Mouse (Mus musculus): Measurements from ENCODE around the gene Prm3. TPM values are rescaled to one million over a fixed set of nuclear protein-coding genes. Genes with fewer than 3 reads are reported as not detected.

Gene Prm3
- polyA plus RNA-seq, 1 experiment from 2014 or later: not detected

GRCm38 (mm10) chr16:10781862-10782371 lies 8.8 kb downstream of the Prm3 start:
- 40% methylated on average over 9 of the region's 9 CpGs for WGBS
- no peak overlapping the region for H3K9ac ChIP-seq
- H3K4me2 ChIP-seq (replicated peaks): no peak overlapping the region
- H3K36me3 ChIP-seq: no peaks in the 10 kb centered on the region
- peaks cover 15% of the 10 kb centered on the region; the same call in 1 of the 2 replicates for H3K4me1 ChIP-seq
- H3K27me3 ChIP-seq: peaks cover 23% of the 10 kb centered on the region
- no peak overlapping the region for H3K4me3 ChIP-seq
- H3K27ac ChIP-seq: no peak overlapping the region
- H3K9me3 ChIP-seq (replicated peaks): no peaks in the 10 kb centered on the region
- ATAC-seq (ENCODE audit: low FRiP score): no peak

- Histone ChIP-seq H3K4me3 (no peak overlapping the region), H3K4me1 (peaks cover 11% of the 10 kb centered on the region; the same call in 1 of the 2 replicates), H3K27ac (no peak overlapping the region), H3K27me3 (peaks cover 23% of the 10 kb centered on the region), H3K9me3 (replicated peaks) (no peaks in the 10 kb centered on the region), H3K4me2 (replicated peaks) (no peak overlapping the region), H3K36me3 (no peaks in the 10 kb centered on the region), H3K9ac (no peak overlapping the region)
- 77% methylated on average over 5 of the region's 5 CpGs for WGBS
- no peak for ATAC-seq (ENCODE audit: low FRiP score)
These were observed 10.0 kb downstream of the Prm3 start for GRCm38 (mm10) chr16:10780631-10781120.

- no peaks in the 10 kb centered on the region for H3K36me3 ChIP-seq
- H3K9ac ChIP-seq: no peak overlapping the region
- H3K4me3 ChIP-seq: no peak overlapping the region
- H3K9me3 ChIP-seq (replicated peaks): no peaks in the 10 kb centered on the region
- no peak overlapping the region for H3K4me2 ChIP-seq (replicated peaks)
- H3K4me1 ChIP-seq: peaks cover 5% of the 10 kb centered on the region; the same call in 1 of the 2 replicates
- H3K27me3 ChIP-seq: peaks cover 2% of the 10 kb centered on the region; the same call in 1 of the 2 replicates
- no peak overlapping the region for H3K27ac ChIP-seq
- 64% methylated on average over 5 of the region's 5 CpGs for WGBS
- ATAC-seq (ENCODE audit: low FRiP score): no peak
These were observed 13.0 kb downstream of the Prm3 start for GRCm38 (mm10) chr16:10777579-10778160.

- no peaks in the 10 kb centered on the region for H3K9me3 ChIP-seq (replicated peaks)
- no peaks in the 10 kb centered on the region; the same call in 1 of the 2 replicates for H3K4me1 ChIP-seq
- no peak overlapping the region for H3K27ac ChIP-seq
- WGBS: 66% methylated on average over 7 of the region's 7 CpGs
- H3K27me3 ChIP-seq: no peaks in the 10 kb centered on the region
- no peaks in the 10 kb centered on the region for H3K36me3 ChIP-seq
- ATAC-seq (ENCODE audit: low FRiP score): no peak
- H3K4me3 ChIP-seq: no peak overlapping the region
- no peak overlapping the region for H3K4me2 ChIP-seq (replicated peaks)
- H3K9ac ChIP-seq: no peak overlapping the region
These were observed 14.4 kb downstream of the Prm3 start for GRCm38 (mm10) chr16:10776322-10776721.

GRCm38 (mm10) chr16:10774726-10775125 lies 16.0 kb downstream of the Prm3 start:
- ATAC-seq (ENCODE audit: low FRiP score): no peak
- Histone ChIP-seq H3K9ac (no peak overlapping the region), H3K9me3 (replicated peaks) (no peaks in the 10 kb centered on the region), H3K27me3 (no peaks in the 10 kb centered on the region), H3K27ac (no peak overlapping the region), H3K4me1 (no peaks in the 10 kb centered on the region), H3K36me3 (no peaks in the 10 kb centered on the region), H3K4me3 (no peak overlapping the region), H3K4me2 (replicated peaks) (no peak overlapping the region)
- WGBS: 67% methylated on average over 4 of the region's 4 CpGs

- Histone ChIP-seq H3K27ac (no peak overlapping the region), H3K27me3 (0 out of 2 replicates have a peak, but pooled peaks cover 4% of the 10 kb centered on the region), H3K9ac (no peak overlapping the region), H3K4me3 (no peak overlapping the region), H3K4me2 (replicated peaks) (no peak overlapping the region), H3K4me1 (no peaks in the 10 kb centered on the region), H3K36me3 (no peaks in the 10 kb centered on the region), H3K9me3 (replicated peaks) (no peaks in the 10 kb centered on the region)
- WGBS: 86% methylated on average over 8 of the region's 8 CpGs
- ATAC-seq (ENCODE audit: low FRiP score): no peak
These were observed 17.2 kb downstream of the Prm3 start for GRCm38 (mm10) chr16:10773543-10773942.

- Histone ChIP-seq H3K27ac (no peak overlapping the region), H3K36me3 (no peaks in the 10 kb centered on the region), H3K27me3 (0 out of 2 replicates have a peak, but pooled peaks cover 4% of the 10 kb centered on the region), H3K9ac (no peak overlapping the region), H3K4me1 (no peaks in the 10 kb centered on the region), H3K9me3 (replicated peaks) (no peaks in the 10 kb centered on the region), H3K4me3 (no peak overlapping the region), H3K4me2 (replicated peaks) (no peak overlapping the region)
- no peak for ATAC-seq (ENCODE audit: low FRiP score)
- 50% methylated on average over 19 of the region's 19 CpGs for WGBS
These were observed 18.8 kb downstream of the Prm3 start for GRCm38 (mm10) chr16:10771769-10772510.

GRCm38 (mm10) chr16:10770531-10771325 lies 20.0 kb downstream of the Prm3 start:
- Histone ChIP-seq H3K36me3 (no peaks in the 10 kb centered on the region), H3K27me3 (0 out of 2 replicates have a peak, but pooled peaks cover 4% of the 10 kb centered on the region), H3K27ac (no peak overlapping the region), H3K9ac (no peak overlapping the region), H3K4me3 (no peak overlapping the region), H3K9me3 (replicated peaks) (no peaks in the 10 kb centered on the region), H3K4me2 (replicated peaks) (no peak overlapping the region), H3K4me1 (no peaks in the 10 kb centered on the region)
- 54% methylated on average over 4 of the region's 4 CpGs for WGBS
- ATAC-seq (ENCODE audit: low FRiP score): no peak

- Histone ChIP-seq H3K4me2 (replicated peaks) (no peak overlapping the region), H3K36me3 (no peaks in the 10 kb centered on the region), H3K27ac (no peak overlapping the region), H3K27me3 (0 out of 2 replicates have a peak, but pooled peaks cover 4% of the 10 kb centered on the region), H3K9me3 (replicated peaks) (no peaks in the 10 kb centered on the region), H3K4me1 (no peaks in the 10 kb centered on the region), H3K9ac (no peak overlapping the region), H3K4me3 (no peak overlapping the region)
- ATAC-seq (ENCODE audit: low FRiP score): no peak
- WGBS: 47% methylated on average over 2 of the region's 2 CpGs
These were observed 21.1 kb downstream of the Prm3 start for GRCm38 (mm10) chr16:10769661-10770060.

GRCm38 (mm10) chr16:10768821-10769220 lies 21.9 kb downstream of the Prm3 start:
- ATAC-seq (ENCODE audit: low FRiP score): no peak
- Histone ChIP-seq H3K9me3 (replicated peaks) (no peaks in the 10 kb centered on the region), H3K9ac (no peak overlapping the region), H3K4me1 (no peaks in the 10 kb centered on the region), H3K4me2 (replicated peaks) (no peak overlapping the region), H3K4me3 (no peak overlapping the region), H3K27me3 (peaks cover 4% of the 10 kb centered on the region; the same call in 1 of the 2 replicates), H3K36me3 (no peaks in the 10 kb centered on the region), H3K27ac (no peak overlapping the region)
- 69% methylated on average over 9 of the region's 9 CpGs for WGBS

- Histone ChIP-seq H3K4me1 (no peaks in the 10 kb centered on the region), H3K4me3 (no peak overlapping the region), H3K27ac (no peak overlapping the region), H3K36me3 (no peaks in the 10 kb centered on the region), H3K9me3 (replicated peaks) (no peaks in the 10 kb centered on the region), H3K9ac (no peak overlapping the region), H3K27me3 (peaks cover 4% of the 10 kb centered on the region; the same call in 1 of the 2 replicates), H3K4me2 (replicated peaks) (no peak overlapping the region)
- ATAC-seq (ENCODE audit: low FRiP score): no peak
- WGBS: 51% methylated on average over 4 of the region's 4 CpGs
These were observed 23.6 kb downstream of the Prm3 start for GRCm38 (mm10) chr16:10767158-10767557.

GRCm38 (mm10) chr16:10764323-10764722 lies 26.4 kb downstream of the Prm3 start:
- Histone ChIP-seq H3K4me3 (no peak overlapping the region), H3K9ac (no peak overlapping the region), H3K9me3 (replicated peaks) (no peaks in the 10 kb centered on the region), H3K27me3 (peaks cover 4% of the 10 kb centered on the region; the same call in 1 of the 2 replicates), H3K4me2 (replicated peaks) (no peak overlapping the region), H3K36me3 (no peaks in the 10 kb centered on the region), H3K27ac (no peak overlapping the region), H3K4me1 (peaks cover 6% of the 10 kb centered on the region; the same call in 1 of the 2 replicates)
- WGBS: 66% methylated on average over 2 of the region's 2 CpGs
- no peak for ATAC-seq (ENCODE audit: low FRiP score)

Measured in hindbrain, embryonic 12.5 days (tissue).